Mouse (Mus musculus): ENCODE data around the gene Actc1.

Gene Actc1

GRCm38 (mm10) chr2:114052696-114053598 is at the start of gene Actc1:
Actc1 (minus strand) TSS chr2:114053548.
- no peak for DNase-seq (ENCODE audit: low read depth, low spot score)

GRCm38 (mm10) chr2:114102471-114102870 is 49.1 kb upstream of the Actc1 start:
- no peak for DNase-seq (ENCODE audit: low read depth, low spot score)

- DNase-seq (ENCODE audit: low read depth, low spot score): no peak
Observed at GRCm38 (mm10) chr2:114100834-114101233, 47.5 kb upstream of the Actc1 start.

GRCm38 (mm10) chr2:114099816-114100215 is 46.5 kb upstream of the Actc1 start:
- no peak for DNase-seq (ENCODE audit: low read depth, low spot score)

GRCm38 (mm10) chr2:114099109-114099508 is 45.8 kb upstream of the Actc1 start:
- DNase-seq (ENCODE audit: low read depth, low spot score): no peak

GRCm38 (mm10) chr2:114097627-114098026 is 44.3 kb upstream of the Actc1 start:
- DNase-seq (ENCODE audit: low read depth, low spot score): no peak

- DNase-seq (ENCODE audit: low read depth, low spot score): no peak
Observed at GRCm38 (mm10) chr2:114096570-114096969, 43.2 kb upstream of the Actc1 start.

GRCm38 (mm10) chr2:114095348-114095747 is 42.0 kb upstream of the Actc1 start:
- no peak for DNase-seq (ENCODE audit: low read depth, low spot score)

GRCm38 (mm10) chr2:114094696-114095095 is 41.3 kb upstream of the Actc1 start:
- no peak for DNase-seq (ENCODE audit: low read depth, low spot score)

GRCm38 (mm10) chr2:114093577-114093976 is 40.2 kb upstream of the Actc1 start:
- no peak for DNase-seq (ENCODE audit: low read depth, low spot score)

GRCm38 (mm10) chr2:114089862-114090261 is 36.5 kb upstream of the Actc1 start:
- no peak for DNase-seq (ENCODE audit: low read depth, low spot score)

- DNase-seq (ENCODE audit: low read depth, low spot score): no peak
Observed at GRCm38 (mm10) chr2:114087271-114087670, 33.9 kb upstream of the Actc1 start.

GRCm38 (mm10) chr2:114071876-114072275 is 18.5 kb upstream of the Actc1 start:
- no peak for DNase-seq (ENCODE audit: low read depth, low spot score)

GRCm38 (mm10) chr2:114066226-114066625 is 12.9 kb upstream of the Actc1 start:
- no peak for DNase-seq (ENCODE audit: low read depth, low spot score)

- DNase-seq (ENCODE audit: low read depth, low spot score): no peak
Observed at GRCm38 (mm10) chr2:114064004-114064403, 10.7 kb upstream of the Actc1 start.

- no peak for DNase-seq (ENCODE audit: low read depth, low spot score)
Observed at GRCm38 (mm10) chr2:114060071-114060591, 6.8 kb upstream of the Actc1 start.

- no peak for DNase-seq (ENCODE audit: low read depth, low spot score)
Observed at GRCm38 (mm10) chr2:114059608-114060007, 6.3 kb upstream of the Actc1 start.

GRCm38 (mm10) chr2:114058226-114058796 is 5.0 kb upstream of the Actc1 start:
- no peak for DNase-seq (ENCODE audit: low read depth, low spot score)

GRCm38 (mm10) chr2:114057303-114057853 is 4.0 kb upstream of the Actc1 start:
- no peak for DNase-seq (ENCODE audit: low read depth, low spot score)

- no peak for DNase-seq (ENCODE audit: low read depth, low spot score)
Observed at GRCm38 (mm10) chr2:114054129-114054528, 781 bp upstream of the Actc1 start.

- no peak for DNase-seq (ENCODE audit: low read depth, low spot score)
Observed at GRCm38 (mm10) chr2:114051871-114052241, 1.5 kb downstream of the Actc1 start.

- DNase-seq (ENCODE audit: low read depth, low spot score): no peak
Observed at GRCm38 (mm10) chr2:114051111-114051870, 2.1 kb downstream of the Actc1 start.

Measured in c-Kit-negative CD71-positive TER-119-positive erythroid progenitor cells, embryonic 14.5 days (primary cell).